Mouse (Mus musculus): Measurements from ENCODE around the gene Ifi44.

- TF ChIP-seq CTCF (IDR thresholded peaks at IDR 0.05; ENCODE audit: borderline replicate concordance, insufficient read depth, low read length), result no peak
- TF ChIP-seq POLR2A (IDR thresholded peaks at IDR 0.05; ENCODE audit: low read depth, low read length), result no peak
Measured at GRCm38 (mm10) chr3:151749737-151750136, at the start of gene Ifi44.

Measured in embryonic fibroblast, embryonic 13.5 days (primary cell).